Mouse (Mus musculus): ENCODE results near the gene Impad1.

DNA sequence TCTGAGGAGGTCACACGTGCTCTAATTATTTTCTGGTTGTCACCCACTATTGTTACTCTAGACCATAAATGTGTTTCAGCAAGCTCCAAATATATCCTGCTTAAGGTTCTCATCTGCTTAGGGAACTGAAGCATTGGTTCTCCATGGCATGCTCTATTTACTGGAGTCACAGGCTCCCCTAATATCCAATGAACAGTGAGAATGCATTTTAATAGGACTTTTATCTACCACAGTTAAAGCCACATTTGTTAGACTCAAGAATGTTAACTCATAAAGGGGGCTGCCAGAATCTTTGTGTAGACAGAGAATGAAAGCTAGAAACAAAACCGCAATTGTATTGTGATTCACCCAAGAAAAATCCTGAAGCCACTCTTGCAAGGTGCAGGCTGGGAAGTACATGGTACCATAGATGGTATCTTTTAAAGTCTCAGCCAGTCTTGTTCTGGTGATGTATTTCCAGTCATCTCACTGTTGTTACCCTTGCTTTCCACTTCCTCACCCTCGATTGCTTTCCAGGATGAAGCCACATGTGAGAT lies 66.8 kb downstream of the Impad1 start:
- TF ChIP-seq CTCF (IDR thresholded peaks at IDR 0.05; ENCODE audit: borderline replicate concordance, control insufficient read depth, extremely low read depth, insufficient read depth, low read length, poor library complexity) (no peak), POLR2A (IDR thresholded peaks at IDR 0.05; ENCODE audit: control insufficient read depth, extremely low read depth, insufficient read depth, low read length, poor library complexity) (no peak)

Measured in thymus, adult 2 months (tissue).